Mouse (Mus musculus): Measurements from ENCODE around the gene Pdxp.

GRCm38 (mm10) chr15:78925129-78925528, 11.4 kb downstream of the Pdxp start:
- TF ChIP-seq POLR2A (IDR thresholded peaks at IDR 0.05; ENCODE audit: low read depth, low read length) (no peak), CTCF (conservative IDR thresholded peaks at IDR 0.05; ENCODE audit: insufficient read depth, insufficient read length, low read depth, low read length) (no peak)
